In the genomic region with DNA sequence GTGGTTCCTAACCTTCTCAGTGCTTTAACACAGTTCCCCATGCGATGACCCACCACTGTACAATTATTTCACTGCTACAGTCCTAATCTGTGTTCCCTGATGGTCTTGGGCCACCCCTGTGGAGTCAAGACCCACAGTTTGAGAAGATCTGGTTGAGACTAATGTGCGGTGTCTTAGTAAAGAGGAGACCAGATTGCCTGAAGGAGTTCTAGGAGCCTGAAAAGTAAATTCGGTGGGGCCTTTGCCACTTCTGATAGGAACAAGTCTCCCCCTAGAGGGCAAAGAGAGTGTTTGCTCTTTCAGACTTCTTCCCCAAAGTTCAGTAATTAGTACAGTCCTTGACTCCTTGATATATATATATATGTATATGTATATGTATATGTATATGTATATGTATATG, we compare ENCODE assay signal across 8 mouse cellular contexts. TPM values are rescaled to one million over a fixed set of nuclear protein-coding genes. Genes with fewer than 3 reads are reported as not detected.
A peak's percentile ranks its signal among the peaks of the same experiment; 100 is the strongest.
DNase-seq lines count a peak whose midpoint lies in the region; ATAC-seq and TF ChIP-seq lines count a peak whose summit lies in the region.

No protein-coding gene starts in this region.

- no peaks in the 10 kb centered on the region for H3K79me3 ChIP-seq in C2C12 (ENCODE audit: low read depth)

- no peaks in the 10 kb centered on the region for H3K4me1 ChIP-seq in intestine, embryonic 16.5 days (ENCODE audit: control insufficient read depth, insufficient read depth, low read length)
- no peaks in the 10 kb centered on the region for H3K4me1 ChIP-seq in intestine, embryonic 15.5 days (replicated peaks)
- peaks cover 7% of the 10 kb centered on the region; the same call in 1 of the 2 replicates for H3K4me1 ChIP-seq in heart, embryonic 16.5 days (ENCODE audit: control insufficient read depth, insufficient read depth, low read length)
- no peaks in the 10 kb centered on the region for H3K4me1 ChIP-seq in olfactory bulb, adult 2 months (ENCODE audit: control insufficient read depth, insufficient read depth, low read length)

- peak; percentile 44 for TF ChIP-seq CTCF in C2C12 (IDR thresholded peaks at IDR 0.05; ENCODE audit: control insufficient read depth, insufficient read depth, insufficient read length)
- no peak for TF ChIP-seq CTCF in olfactory bulb, adult 2 months (IDR thresholded peaks at IDR 0.05; ENCODE audit: insufficient read depth, low read depth, low read length)

- TF ChIP-seq POLR2A in olfactory bulb, adult 2 months (IDR thresholded peaks at IDR 0.05; ENCODE audit: insufficient read depth, low read depth, low read length) = no peak

- ATAC-seq in intestine, embryonic 16.5 days = peak; percentile 36; the same call in 1 of the 2 replicates
- ATAC-seq in intestine, embryonic 15.5 days = no peak
- ATAC-seq in heart, embryonic 16.5 days (replicated peaks; ENCODE audit: extremely low read depth, insufficient read depth, low FRiP score) = no peak

- intact Hi-C loops in gastrocnemius, postnatal 14 days (cut with DNase I; ENCODE audit: low total_unique reads) = loop anchor here (5.0 kb wide), 1 partner anchor 66 kb away; no protein-coding TSS in a partner anchor

- no peak overlapping the region for H3K4me2 ChIP-seq in intestine, embryonic 16.5 days (ENCODE audit: low read depth, low read length)
- no peak overlapping the region for H3K4me2 ChIP-seq in intestine, embryonic 15.5 days (replicated peaks)
- no peak overlapping the region for H3K4me2 ChIP-seq in heart, embryonic 16.5 days (ENCODE audit: low read depth, low read length)

- DNase-seq in Muller cell, postnatal 12 days (ENCODE audit: inconsistent ontology term) = peak; percentile 56
- DNase-seq in gastrocnemius, postnatal 14 days = no peak
- no peak for DNase-seq in urinary bladder, postnatal 36 days (ENCODE audit: low spot score in 2 of 2)

- H3K36me3 ChIP-seq in intestine, embryonic 16.5 days (ENCODE audit: control insufficient read depth, insufficient read depth, low read length) = no peaks in the 10 kb centered on the region
- H3K36me3 ChIP-seq in intestine, embryonic 15.5 days = no peaks in the 10 kb centered on the region
- no peaks in the 10 kb centered on the region for H3K36me3 ChIP-seq in C2C12 (ENCODE audit: control insufficient read depth, insufficient read depth)
- no peaks in the 10 kb centered on the region for H3K36me3 ChIP-seq in heart, embryonic 16.5 days (ENCODE audit: control insufficient read depth, insufficient read depth)

- H3K9me3 ChIP-seq in intestine, embryonic 16.5 days (ENCODE audit: control insufficient read depth, low read length) = no peaks in the 10 kb centered on the region
- no peaks in the 10 kb centered on the region for H3K9me3 ChIP-seq in intestine, embryonic 15.5 days
- H3K9me3 ChIP-seq in heart, embryonic 16.5 days (replicated peaks; ENCODE audit: control insufficient read depth, low read length) = no peaks in the 10 kb centered on the region

- no peak overlapping the region for H3K27ac ChIP-seq in intestine, embryonic 16.5 days (ENCODE audit: low read length)
- no peak overlapping the region for H3K27ac ChIP-seq in intestine, embryonic 15.5 days
- no peak overlapping the region for H3K27ac ChIP-seq in heart, embryonic 16.5 days (ENCODE audit: low read length)
- H3K27ac ChIP-seq in olfactory bulb, adult 2 months (ENCODE audit: insufficient read depth, low read depth, low read length) = peak overlapping the region; percentile 88

- WGBS in intestine, embryonic 16.5 days = 34% methylated on average over 3 of the region's 3 CpGs
- 32% methylated on average over 3 of the region's 3 CpGs for WGBS in intestine, embryonic 15.5 days
- WGBS in heart, embryonic 16.5 days = 37% methylated on average over 3 of the region's 3 CpGs
- 30% methylated on average over 3 of the region's 3 CpGs for WGBS in olfactory bulb, adult 2 months

- H3K9ac ChIP-seq in intestine, embryonic 16.5 days (ENCODE audit: low read depth, low read length) = no peak overlapping the region
- H3K9ac ChIP-seq in intestine, embryonic 15.5 days = no peak overlapping the region
- H3K9ac ChIP-seq in heart, embryonic 16.5 days (ENCODE audit: low read length) = peak overlapping the region; percentile 21; the same call in 1 of the 2 replicates

- no peak overlapping the region for H3K4me3 ChIP-seq in intestine, embryonic 16.5 days (ENCODE audit: low read length)
- H3K4me3 ChIP-seq in intestine, embryonic 15.5 days (replicated peaks) = no peak overlapping the region
- H3K4me3 ChIP-seq in C2C12 (ENCODE audit: insufficient read depth, poor library complexity, severe bottlenecking) = no peak overlapping the region
- H3K4me3 ChIP-seq in heart, embryonic 16.5 days (ENCODE audit: low read length) = no peak overlapping the region
- H3K4me3 ChIP-seq in olfactory bulb, adult 2 months (ENCODE audit: insufficient read depth, low read depth, low read length) = no peak overlapping the region

- no peaks in the 10 kb centered on the region for H3K79me2 ChIP-seq in C2C12 (ENCODE audit: control insufficient read depth, insufficient read depth)

- H3ac ChIP-seq in C2C12 (ENCODE audit: control insufficient read depth, insufficient read length, low read depth) = no peak overlapping the region

- H3K27me3 ChIP-seq in intestine, embryonic 16.5 days (replicated peaks; ENCODE audit: control insufficient read depth, insufficient read depth, low read length) = no peaks in the 10 kb centered on the region
- H3K27me3 ChIP-seq in intestine, embryonic 15.5 days (replicated peaks) = no peaks in the 10 kb centered on the region
- no peaks in the 10 kb centered on the region for H3K27me3 ChIP-seq in C2C12 (ENCODE audit: control insufficient read depth, insufficient read depth, insufficient read length)
- no peaks in the 10 kb centered on the region for H3K27me3 ChIP-seq in heart, embryonic 16.5 days (ENCODE audit: control insufficient read depth, insufficient read depth, low read length)

TF ChIP-seq in C2C12, 6 proteins besides CTCF, POLR2A, EP300 and RAD21:
- TF ChIP-seq USF1 (IDR thresholded peaks at IDR 0.05; ENCODE audit: low read depth) (no peak), CEBPB (IDR thresholded peaks at IDR 0.05; ENCODE audit: low read depth) (no peak), MYOG (IDR thresholded peaks at IDR 0.05; ENCODE audit: control insufficient read depth, extremely low read depth, insufficient read length) (no peak), MYOD1 (IDR thresholded peaks at IDR 0.05; ENCODE audit: control insufficient read depth, insufficient read length, low read depth) (no peak), FOSL1 (IDR thresholded peaks at IDR 0.05; ENCODE audit: insufficient read depth, low read length, poor library complexity, severe bottlenecking) (no peak), MAX (IDR thresholded peaks at IDR 0.05) (no peak)

RNA-seq across cellular contexts. Expression of a gene that starts 11.8 kb away (rescaled TPM):
- polyA plus RNA-seq in intestine, embryonic 16.5 days (2015; fragmentation: Nextera tagmentation; extraction: Ambion mirVana) = 52.7 and 54.9 TPM in 2 replicates
- 46.6 and 49.5 TPM in 2 replicates for polyA plus RNA-seq in intestine, embryonic 15.5 days (2015; fragmentation: Nextera tagmentation; extraction: Ambion mirVana)
- polyA plus RNA-seq in C2C12 (2012; fragmentation: generic; extraction: Trizol) = 39.0 TPM
- polyA plus RNA-seq in heart, embryonic 16.5 days (2015; fragmentation: Nextera tagmentation; extraction: Ambion mirVana) = 91.2 and 91.7 TPM in 2 replicates
- polyA plus RNA-seq in olfactory bulb, adult 2 months (2012; ENCODE audit: insufficient read depth, insufficient read length, low replicate concordance, missing spikeins) = not detected in 2 replicates
- total RNA-seq in gastrocnemius, postnatal 14 days (2021) = 100 to 1,000 TPM; 146 to 157 TPM

RNA-seq across cellular contexts. Expression of a gene that starts 13.3 kb away (rescaled TPM):
- polyA plus RNA-seq in intestine, embryonic 16.5 days (2015; fragmentation: Nextera tagmentation; extraction: Ambion mirVana) = 1.4 and 1.7 TPM in 2 replicates
- polyA plus RNA-seq in intestine, embryonic 15.5 days (2015; fragmentation: Nextera tagmentation; extraction: Ambion mirVana) = 1.6 and 1.7 TPM in 2 replicates
- polyA plus RNA-seq in C2C12 (2012; fragmentation: generic; extraction: Trizol) = 1.1 TPM
- polyA plus RNA-seq in heart, embryonic 16.5 days (2015; fragmentation: Nextera tagmentation; extraction: Ambion mirVana) = 1.2 and 1.7 TPM in 2 replicates
- polyA plus RNA-seq in olfactory bulb, adult 2 months (2012; ENCODE audit: insufficient read depth, insufficient read length, low replicate concordance, missing spikeins) = not detected in 2 replicates
- total RNA-seq in gastrocnemius, postnatal 14 days (2021) = not detected

RNA-seq across cellular contexts. Expression of a gene that starts 41.7 kb away (rescaled TPM):
- not detected in 2 replicates for polyA plus RNA-seq in intestine, embryonic 16.5 days (2015; fragmentation: Nextera tagmentation; extraction: Ambion mirVana)
- polyA plus RNA-seq in intestine, embryonic 15.5 days (2015; fragmentation: Nextera tagmentation; extraction: Ambion mirVana) = not detected in 2 replicates
- not detected for polyA plus RNA-seq in C2C12 (2012; fragmentation: generic; extraction: Trizol)
- polyA plus RNA-seq in heart, embryonic 16.5 days (2015; fragmentation: Nextera tagmentation; extraction: Ambion mirVana) = not detected in 2 replicates
- not detected in 2 replicates for polyA plus RNA-seq in olfactory bulb, adult 2 months (2012; ENCODE audit: insufficient read depth, insufficient read length, low replicate concordance, missing spikeins)
- total RNA-seq in gastrocnemius, postnatal 14 days (2021) = not detected

Comparison
In these comparisons a context has a peak if more than half of its experiments do, and no peak if none do; other contexts are left out.
1. RNA of a gene that starts 11.8 kb away (polyA plus RNA-seq): 91.2 to 91.7 TPM in heart, embryonic 16.5 days, 52.7 to 54.9 TPM in intestine, embryonic 16.5 days, 46.6 to 49.5 TPM in intestine, embryonic 15.5 days and 39.0 TPM in C2C12 (single experiment); not detected in olfactory bulb, adult 2 months; every median in the first group is over 10 times any median in the second.